Mouse (Mus musculus) liver, embryonic 11.5 days (tissue): Measurements from ENCODE around the gene Greb1. TPM values are rescaled to one million over a fixed set of nuclear protein-coding genes. Genes with fewer than 3 reads are reported as not detected.
A peak's percentile ranks its signal among the peaks of the same experiment; 100 is the strongest.

ENCODE experiments used
- ATAC-seq: fragments of 200-750 bp; cut with Nextera tagmentation; replicated peaks from 2 replicates; pipeline ENCODE4 v1.8.0; 2017; ENCODE audit warnings: moderate number of reproducible peaks, mild to moderate bottlenecking, moderate TSS enrichment, moderate library complexity; ENCODE audit not compliant: low FRiP score
- DNase-seq: peaks from one replicate; pipeline ENCODE4 v3.0.0-alpha.2; 2017; ENCODE audit warnings: low spot score
- H3K27ac ChIP-seq: fragments of 300-500 bp; sonication (generic); 2 replicates; pipeline ENCODE4 v1.5.1; 2014; ENCODE audit warnings: mild to moderate bottlenecking, low read depth, low read length, control low read depth
- H3K27me3 ChIP-seq: fragments of 300-500 bp; sonication (generic); replicated peaks from 2 replicates; pipeline ENCODE4 v1.6.1; 2014; ENCODE audit warnings: low read length, mixed read lengths; ENCODE audit not compliant: control insufficient read depth, insufficient read depth
- H3K36me3 ChIP-seq: fragments of 300-500 bp; sonication (generic); 2 replicates; pipeline ENCODE4 v1.6.1; 2014; ENCODE audit warnings: mild to moderate bottlenecking, low read length, moderate library complexity, mixed read lengths; ENCODE audit not compliant: control insufficient read depth, insufficient read depth
- H3K4me1 ChIP-seq: fragments of 300-500 bp; sonication (generic); replicated peaks from 2 replicates; pipeline ENCODE4 v1.6.1; 2014; ENCODE audit warnings: low read length, mixed read lengths; ENCODE audit not compliant: control insufficient read depth, insufficient read depth
- H3K4me2 ChIP-seq: fragments of 300-500 bp; sonication (generic); 2 replicates; pipeline ENCODE4 v1.6.1; 2014; ENCODE audit warnings: mild to moderate bottlenecking, control low read depth, moderate library complexity
- H3K4me3 ChIP-seq: fragments of 300-500 bp; sonication (generic); 2 replicates; pipeline ENCODE4 v1.5.1; 2014; ENCODE audit warnings: low read depth, low read length, control low read depth
- H3K9ac ChIP-seq: fragments of 300-500 bp; sonication (generic); 2 replicates; pipeline ENCODE4 v1.6.1; 2014; ENCODE audit warnings: low read depth, low read length, control low read depth
- H3K9me3 ChIP-seq: fragments of 300-500 bp; sonication (generic); 2 replicates; pipeline ENCODE4 v1.6.1; 2016; ENCODE audit warnings: low read length, inconsistent platforms, mixed read lengths; ENCODE audit not compliant: control insufficient read depth
- WGBS: fragments of 180-500 bp; shearing (Covaris S2); extraction: QIAGEN DNeasy Blood & Tissue Kit; methylation state at CpG from one replicate; pipeline ENCODE4 v1.1.7; 2014; 5-methylcytosine and 5-hydroxymethylcytosine counted together
- microRNA-seq: library from miRNA; unstranded; fragments of <30 nt; microRNA quantifications from one replicate; pipeline ENCODE4, GENCODE M21; 2017; ENCODE audit warnings: borderline number of aligned reads
- polyA plus RNA-seq: library from polyadenylated mRNA; unstranded; fragments of >200 nt; fragmentation: Nextera tagmentation; extraction: Ambion mirVana; gene quantifications from 2 replicates; pipeline ENCODE4 v1.2.1, GENCODE M21; 2014

Greb1 gene
- polyA plus RNA-seq, 1 experiment from 2014 or later, result 5.5 TPM

DNA sequence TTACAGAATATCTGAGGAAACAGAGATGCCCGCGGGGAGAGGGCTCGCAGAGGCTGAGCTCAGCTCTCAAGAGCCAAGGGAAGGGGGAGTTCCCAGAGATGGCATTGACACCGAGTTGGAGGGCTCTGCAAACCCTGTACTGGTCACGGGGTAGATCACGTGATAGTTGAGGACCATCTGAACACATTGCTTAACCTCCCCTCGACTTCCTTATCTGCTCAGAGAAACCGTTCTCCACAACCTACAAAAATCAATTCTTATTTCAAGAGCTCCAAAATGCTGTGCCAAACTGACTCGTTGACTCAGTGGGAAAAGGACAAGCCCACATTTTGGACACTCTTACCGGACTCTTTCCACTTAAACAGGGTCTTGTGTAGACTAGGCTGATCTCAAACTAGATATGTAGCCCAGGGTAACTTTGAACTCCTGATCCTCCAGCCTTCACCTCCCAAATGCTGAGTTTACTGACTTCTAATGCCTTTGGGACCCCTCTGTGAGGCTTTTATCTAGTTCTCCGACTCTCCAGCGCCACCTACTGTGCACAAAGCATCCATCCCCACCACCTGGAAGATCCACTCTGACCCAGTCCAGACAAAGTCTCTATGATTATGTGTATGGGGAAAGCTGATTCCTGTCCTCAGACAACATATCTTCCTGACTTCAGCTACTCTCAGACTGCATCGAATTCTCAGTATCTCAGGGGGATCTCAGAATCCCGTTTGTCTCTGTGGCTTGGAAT lies 166.4 kb downstream of the Greb1 start:
- ATAC-seq (no peak), DNase-seq (peak; percentile 36)
- H3K9ac ChIP-seq, result no peak overlapping the region
- no peaks in the 10 kb centered on the region for H3K4me1 ChIP-seq
- H3K4me2 ChIP-seq, result no peak overlapping the region
- H3K27ac ChIP-seq, result no peak overlapping the region
- WGBS, result 49% methylated on average over 14 of the region's 14 CpGs
- no peak overlapping the region for H3K4me3 ChIP-seq
- H3K9me3 ChIP-seq, result no peaks in the 10 kb centered on the region
- no peaks in the 10 kb centered on the region for H3K27me3 ChIP-seq
- no peaks in the 10 kb centered on the region for H3K36me3 ChIP-seq

DNA sequence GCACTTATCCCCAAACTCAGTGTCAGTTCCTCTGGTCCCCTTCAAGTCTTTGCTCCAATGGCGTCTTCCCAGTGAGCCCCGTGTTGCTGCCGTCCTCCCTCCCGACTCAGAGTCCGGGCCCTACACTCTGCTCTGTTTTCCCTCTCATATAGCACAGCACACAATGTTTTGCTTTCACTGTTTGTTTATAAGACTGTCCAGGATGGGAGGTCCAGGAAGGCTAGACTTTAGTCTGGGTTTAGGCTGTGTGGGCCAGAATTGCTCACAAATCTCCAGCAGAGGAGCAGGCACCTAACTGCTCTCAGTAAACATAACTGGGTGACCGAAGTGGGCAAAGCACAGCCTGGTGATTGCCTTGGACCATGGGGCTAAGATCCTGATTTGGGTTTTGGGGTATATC lies 167.5 kb downstream of the Greb1 start:
- Histone ChIP-seq H3K9ac (no peak overlapping the region), H3K36me3 (no peaks in the 10 kb centered on the region), H3K27ac (no peak overlapping the region), H3K4me1 (no peaks in the 10 kb centered on the region), H3K27me3 (no peaks in the 10 kb centered on the region), H3K9me3 (no peaks in the 10 kb centered on the region), H3K4me3 (no peak overlapping the region), H3K4me2 (no peak overlapping the region)
- 81% methylated on average over 6 of the region's 6 CpGs for WGBS
- DNase-seq, result no peak
- ATAC-seq, result no peak

DNA sequence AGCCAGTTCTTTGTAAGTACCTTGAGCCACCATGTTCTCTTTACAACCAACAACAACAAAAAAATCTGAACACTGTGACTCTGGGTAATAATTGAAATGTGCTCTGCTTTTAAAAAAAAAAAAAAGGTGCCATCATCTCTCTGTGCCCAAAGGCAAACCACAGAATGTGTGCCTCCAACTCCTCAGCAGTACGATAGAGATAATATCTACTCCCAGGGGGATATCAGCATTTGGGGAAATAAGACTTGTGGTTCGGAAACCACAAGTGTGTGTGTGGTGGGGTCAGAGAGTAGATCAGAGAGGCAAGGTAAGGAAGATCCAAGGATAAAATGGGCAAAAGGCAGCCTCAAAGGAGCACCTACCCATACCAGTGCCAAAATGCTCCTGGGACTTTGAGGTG lies 169.3 kb downstream of the Greb1 start:
- Histone ChIP-seq H3K4me3 (no peak overlapping the region), H3K9me3 (no peaks in the 10 kb centered on the region), H3K36me3 (no peaks in the 10 kb centered on the region), H3K4me1 (no peaks in the 10 kb centered on the region), H3K4me2 (no peak overlapping the region), H3K9ac (no peak overlapping the region), H3K27me3 (no peaks in the 10 kb centered on the region), H3K27ac (no peak overlapping the region)
- ATAC-seq (no peak), DNase-seq (no peak)
- 46% methylated on average over 2 of the region's 2 CpGs for WGBS

DNA sequence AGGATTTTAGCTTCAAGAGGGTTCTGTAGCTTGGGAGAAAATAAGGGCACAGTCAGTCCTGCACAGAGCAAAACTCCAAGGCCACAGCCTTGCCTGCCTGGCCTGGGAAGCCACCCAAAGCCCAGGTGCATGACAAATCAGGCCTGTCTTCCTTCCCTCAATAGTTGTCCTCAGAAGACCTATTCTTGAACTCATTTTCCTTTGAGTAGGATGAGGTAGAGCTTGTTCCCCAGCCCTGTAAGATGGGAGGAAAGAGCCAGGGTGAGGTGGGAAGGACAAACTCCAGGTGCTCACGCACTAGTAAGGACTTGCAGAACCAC lies 169.9 kb downstream of the Greb1 start:
- Histone ChIP-seq H3K9ac (no peak overlapping the region), H3K4me1 (no peaks in the 10 kb centered on the region), H3K27ac (no peak overlapping the region), H3K4me3 (no peak overlapping the region), H3K36me3 (no peaks in the 10 kb centered on the region), H3K9me3 (no peaks in the 10 kb centered on the region), H3K27me3 (no peaks in the 10 kb centered on the region), H3K4me2 (no peak overlapping the region)
- 76% methylated on average over 1 of the region's 1 CpGs for WGBS
- DNase-seq (no peak), ATAC-seq (no peak)

DNA sequence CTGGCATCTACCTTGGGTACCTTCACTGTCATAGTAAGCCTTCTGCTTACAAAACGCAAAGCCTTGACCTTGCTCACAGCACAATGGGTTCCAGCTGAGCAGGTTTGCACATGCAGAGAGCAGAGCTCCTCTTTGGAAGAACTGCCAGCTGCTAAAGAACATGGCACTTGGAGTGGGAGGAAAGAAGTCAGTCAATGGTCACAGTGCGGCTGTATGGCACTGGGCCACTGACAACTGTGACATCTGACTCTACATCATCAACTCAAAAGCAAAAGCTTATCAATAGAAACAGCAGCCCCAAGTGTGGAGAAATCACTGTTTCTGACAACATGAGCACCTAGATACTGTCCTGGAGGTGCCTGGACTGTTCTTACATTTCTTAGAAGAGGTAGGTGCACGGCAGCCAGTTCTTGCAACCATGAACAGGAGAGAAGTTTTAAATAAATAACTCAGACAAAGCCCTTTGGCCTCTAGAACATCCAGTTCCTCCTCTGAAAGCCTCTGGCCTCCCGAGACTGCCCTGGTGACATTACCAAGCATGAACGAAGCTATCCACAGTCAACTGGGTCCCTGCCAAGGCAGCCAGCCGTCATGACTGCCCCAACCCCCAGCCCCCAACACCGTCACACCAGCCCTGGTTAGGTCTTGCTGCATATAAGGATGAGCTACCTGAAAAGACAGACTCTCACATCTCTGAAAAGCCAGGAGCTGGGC lies 170.4 kb downstream of the Greb1 start:
- DNase-seq, result no peak
- 74% methylated on average over 7 of the region's 7 CpGs for WGBS
- no peak for ATAC-seq
- H3K4me1 ChIP-seq, result no peaks in the 10 kb centered on the region
- H3K36me3 ChIP-seq, result no peaks in the 10 kb centered on the region
- H3K9me3 ChIP-seq, result no peaks in the 10 kb centered on the region
- no peak overlapping the region for H3K4me2 ChIP-seq
- H3K27ac ChIP-seq, result no peak overlapping the region
- H3K9ac ChIP-seq, result no peak overlapping the region
- no peak overlapping the region for H3K4me3 ChIP-seq
- no peaks in the 10 kb centered on the region for H3K27me3 ChIP-seq

Small RNA genes within 50 kb of the gene (microRNA-seq; reads per million reads assigned to microRNA genes)
- gene Gm44305, result not detected

Other genes with a start within 250 kb of the Greb1 start
- gene Lpin1, start 189.9 kb downstream of the Greb1 start, polyA plus RNA-seq, result 9.6 and 10.4 TPM in 2 replicates
- not detected in 2 replicates for gene Ntsr2, start 147.5 kb downstream of the Greb1 start, polyA plus RNA-seq
- 42.7 and 49.0 TPM in 2 replicates for gene E2f6, start 10.1 kb upstream of the Greb1 start, polyA plus RNA-seq
- gene Rock2, start 94.0 kb upstream of the Greb1 start, polyA plus RNA-seq, result 11.7 and 14.4 TPM in 2 replicates
- 4.6 and 5.1 TPM in 2 replicates for gene Pqlc3, start 199.5 kb upstream of the Greb1 start, polyA plus RNA-seq
- gene 2410004P03Rik, start 210.8 kb upstream of the Greb1 start, polyA plus RNA-seq, result 0.11 and 0.40 TPM in 2 replicates